Mouse (Mus musculus) G1E (cell line): Measurements from ENCODE around the gene Mbnl1. TPM values are rescaled to one million over a fixed set of nuclear protein-coding genes. Genes with fewer than 3 reads are reported as not detected.

Experiments used
- ATAC-seq: 2 replicates; pipeline ENCODE4 v1.8.0; 2016; ENCODE audit warnings: mild to moderate bottlenecking; ENCODE audit not compliant: insufficient number of reproducible peaks, poor library complexity, low FRiP score, severe bottlenecking; ENCODE audit errors: extremely low read depth
- DNase-seq: peaks from one replicate; pipeline ENCODE4 v3.0.0; 2012; ENCODE audit warnings: low spot score
- H3K27me3 ChIP-seq: 2 replicates; pipeline ENCODE4 v1.6.1; 2012; ENCODE audit warnings: mild to moderate bottlenecking, low read length, inconsistent platforms; ENCODE audit not compliant: insufficient read depth
- H3K36me3 ChIP-seq: replicated peaks from 2 replicates; pipeline ENCODE3; 2012; ENCODE audit warnings: mild to moderate bottlenecking, inconsistent platforms
- H3K4me1 ChIP-seq: 2 replicates; pipeline ENCODE4 v1.6.1; 2012; ENCODE audit warnings: low read depth, low read length, inconsistent platforms, mixed read lengths; ENCODE audit not compliant: insufficient read depth
- H3K4me3 ChIP-seq: 2 replicates; pipeline ENCODE4 v1.5.1; 2012; ENCODE audit warnings: low read depth, mild to moderate bottlenecking, inconsistent platforms, low read length, moderate library complexity, mixed read lengths
- H3K9me3 ChIP-seq: replicated peaks from 2 replicates; pipeline ENCODE4 v1.6.1; 2012; ENCODE audit warnings: inconsistent platforms
- CTCF ChIP-seq: IDR thresholded peaks from 2 replicates; pipeline ENCODE4 v1.5.1; 2012; ENCODE audit warnings: low read depth, low read length, inconsistent platforms, mixed read lengths
- GATA1 ChIP-seq: IDR thresholded peaks from 2 replicates; pipeline ENCODE4 v1.6.1; 2012; ENCODE audit warnings: borderline replicate concordance, low read length, inconsistent platforms, mixed read lengths
- GATA2 ChIP-seq: IDR thresholded peaks from 2 replicates; pipeline ENCODE4 v1.6.1; 2012; ENCODE audit warnings: low read depth, low read length, inconsistent platforms, borderline replicate concordance
- POLR2AphosphoS5 ChIP-seq: IDR thresholded peaks from 2 replicates; pipeline ENCODE4 v1.6.1; 2012; ENCODE audit warnings: low read depth, low read length, inconsistent platforms; ENCODE audit not compliant: insufficient replicate concordance
- TAL1 ChIP-seq: conservative IDR thresholded peaks from 2 replicates; pipeline ENCODE4 v1.6.1; 2012; ENCODE audit warnings: low read depth, low read length, inconsistent platforms, mixed read lengths
- polyA plus RNA-seq: library from polyadenylated mRNA; stranded (reverse); fragments of >175 nt; gene quantifications from 2 replicates; pipeline ENCODE4 v1.2.3, GENCODE M21; 2012
- total RNA-seq, 2 experiments: library from RNA; stranded (forward) in 1 of 2; stranded (reverse) in 1 of 2; fragments of 200-1000 nt in 1 of 2; fragments of >200 nt in 1 of 2; fragmentation: Nextera tagmentation in 1 of 2; gene quantifications; 2 replicates each; pipeline ENCODE4 v1.2.3; 2014 to 2017

The Mbnl1 gene
- total and polyA plus RNA-seq, 3 experiments = 131 to 879 (median 680) TPM

DNA sequence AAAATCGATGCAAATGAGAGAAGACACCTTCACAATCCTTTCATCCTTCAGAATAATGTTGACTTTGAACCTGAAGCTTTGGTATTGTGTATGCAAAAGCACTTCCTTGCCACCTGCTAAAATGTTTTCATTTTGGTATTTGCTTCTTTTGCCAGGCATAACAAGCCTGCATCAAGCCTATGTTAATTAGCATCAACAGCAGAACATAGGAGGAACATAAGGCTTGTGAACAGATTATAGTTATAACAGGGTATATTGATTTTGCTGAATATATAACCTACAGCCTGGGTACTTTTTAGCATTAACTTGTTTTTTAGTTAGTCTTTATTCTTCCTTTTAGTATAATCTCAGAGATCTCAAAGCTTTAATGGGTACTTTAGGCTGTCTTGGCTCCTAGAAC lies 172.9 kb downstream of the Mbnl1 start:
- Histone ChIP-seq H3K4me3 (no peak overlapping the region), H3K9me3 (no peaks in the 10 kb centered on the region), H3K27me3 (peaks cover 17% of the 10 kb centered on the region), H3K36me3 (no peaks in the 10 kb centered on the region), H3K4me1 (no peaks in the 10 kb centered on the region)
- DNase-seq (no peak), ATAC-seq (no peak)
- TF ChIP-seq TAL1 = no peak
- no peak for TF ChIP-seq CTCF
- TF ChIP-seq GATA2 = no peak
- TF ChIP-seq GATA1 = no peak
- TF ChIP-seq POLR2AphosphoS5 = no peak

DNA sequence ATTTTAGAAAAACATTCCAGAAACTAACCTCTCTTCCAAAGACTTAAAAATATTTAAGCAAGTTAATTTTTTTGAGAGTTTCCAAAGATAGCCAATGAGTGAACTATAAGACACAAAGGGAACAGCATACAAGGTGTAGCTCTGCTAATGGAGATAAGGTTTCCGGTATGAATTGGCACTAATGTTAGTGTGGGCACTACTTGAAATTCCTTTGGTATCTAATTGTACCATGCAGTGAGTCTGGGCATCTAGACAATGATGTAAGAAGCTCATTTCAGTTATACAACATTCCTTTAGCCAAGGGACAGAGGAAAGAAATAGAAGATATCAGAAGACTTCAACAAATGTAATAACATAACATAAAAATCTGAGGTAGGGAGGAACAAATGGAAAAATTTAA lies 175.7 kb downstream of the Mbnl1 start:
- no peak for DNase-seq
- no peaks in the 10 kb centered on the region for H3K9me3 ChIP-seq
- peaks cover 2% of the 10 kb centered on the region; the same call in 1 of the 2 replicates for H3K27me3 ChIP-seq
- H3K4me3 ChIP-seq = no peak overlapping the region
- ATAC-seq = peak; percentile 40
- H3K4me1 ChIP-seq = no peaks in the 10 kb centered on the region
- no peaks in the 10 kb centered on the region for H3K36me3 ChIP-seq
- TF ChIP-seq POLR2AphosphoS5 = no peak
- TF ChIP-seq GATA2 = no peak
- TF ChIP-seq GATA1 = no peak

DNA sequence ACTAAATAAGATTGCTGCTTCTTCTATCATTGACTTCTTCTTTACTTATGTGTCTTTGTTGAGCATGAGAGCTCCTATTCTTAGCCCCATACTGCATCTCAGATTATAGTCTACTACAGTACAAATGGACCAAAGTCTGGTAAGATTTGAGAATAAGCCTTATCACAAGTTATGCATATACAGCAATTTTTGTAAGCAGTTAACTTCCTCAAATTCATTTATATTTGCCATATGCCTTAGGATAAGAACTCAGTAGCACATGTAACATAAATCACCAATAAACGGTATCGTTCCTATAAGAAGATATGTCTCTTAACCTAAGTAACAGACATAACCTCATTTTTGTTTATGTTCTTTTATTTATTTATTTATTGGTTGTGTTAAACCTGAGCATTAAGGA lies 188.1 kb downstream of the Mbnl1 start:
- ATAC-seq = no peak
- Histone ChIP-seq H3K36me3 (no peaks in the 10 kb centered on the region), H3K9me3 (no peaks in the 10 kb centered on the region), H3K27me3 (peaks cover 12% of the 10 kb centered on the region; the same call in 1 of the 2 replicates), H3K4me3 (no peak overlapping the region), H3K4me1 (peaks cover 5% of the 10 kb centered on the region; the same call in 1 of the 2 replicates)
- DNase-seq = no peak
- TF ChIP-seq TAL1 (no peak), GATA1 (no peak), GATA2 (no peak), CTCF (no peak), POLR2AphosphoS5 (no peak)
